Mouse (Mus musculus) intestine, embryonic 15.5 days (tissue): ENCODE measurements around the gene Bicc1. TPM values are rescaled to one million over a fixed set of nuclear protein-coding genes. Genes with fewer than 3 reads are reported as not detected.
A peak's percentile ranks its signal among the peaks of the same experiment; 100 is the strongest.

Source experiments
- ATAC-seq: fragments of 200-750 bp; cut with Nextera tagmentation; 2 replicates; pipeline ENCODE4 v1.8.0; 2017; ENCODE audit warnings: moderate TSS enrichment, moderate library complexity
- H3K27ac ChIP-seq: fragments of 300-500 bp; sonication (generic); 2 replicates; pipeline ENCODE4 v1.5.1; 2015; ENCODE audit warnings: mild to moderate bottlenecking, inconsistent platforms
- H3K27me3 ChIP-seq: fragments of 300-500 bp; sonication (generic); replicated peaks from 2 replicates; pipeline ENCODE4 v1.6.1; 2015; ENCODE audit warnings: inconsistent platforms
- H3K36me3 ChIP-seq: fragments of 300-500 bp; sonication (generic); 2 replicates; pipeline ENCODE4 v1.6.1; 2015; ENCODE audit warnings: inconsistent platforms
- H3K4me1 ChIP-seq: fragments of 300-500 bp; sonication (generic); replicated peaks from 2 replicates; pipeline ENCODE4 v1.6.1; 2015; ENCODE audit warnings: inconsistent platforms
- H3K4me2 ChIP-seq: fragments of 300-500 bp; sonication (generic); replicated peaks from 2 replicates; pipeline ENCODE4 v1.6.1; 2015; ENCODE audit warnings: mild to moderate bottlenecking, inconsistent platforms
- H3K4me3 ChIP-seq: fragments of 300-500 bp; sonication (generic); replicated peaks from 2 replicates; pipeline ENCODE4 v1.5.1; 2015; ENCODE audit warnings: inconsistent platforms
- H3K9ac ChIP-seq: fragments of 300-500 bp; sonication (generic); 2 replicates; pipeline ENCODE4 v1.6.1; 2015; ENCODE audit warnings: inconsistent platforms
- H3K9me3 ChIP-seq: fragments of 300-500 bp; sonication (generic); 2 replicates; pipeline ENCODE4 v1.6.1; 2016; ENCODE audit warnings: inconsistent platforms
- WGBS: fragments of 180-500 bp; shearing (Covaris S2); methylation state at CpG from one replicate; pipeline ENCODE4 v1.1.7; 2015; 5-methylcytosine and 5-hydroxymethylcytosine counted together
- polyA plus RNA-seq: library from polyadenylated mRNA; unstranded; fragments of >200 nt; fragmentation: Nextera tagmentation; extraction: Ambion mirVana; gene quantifications from 2 replicates; pipeline ENCODE4 v1.2.1, GENCODE M21; 2015

The Bicc1 gene
- polyA plus RNA-seq, 1 experiment from 2014 or later: 19.3 TPM

DNA sequence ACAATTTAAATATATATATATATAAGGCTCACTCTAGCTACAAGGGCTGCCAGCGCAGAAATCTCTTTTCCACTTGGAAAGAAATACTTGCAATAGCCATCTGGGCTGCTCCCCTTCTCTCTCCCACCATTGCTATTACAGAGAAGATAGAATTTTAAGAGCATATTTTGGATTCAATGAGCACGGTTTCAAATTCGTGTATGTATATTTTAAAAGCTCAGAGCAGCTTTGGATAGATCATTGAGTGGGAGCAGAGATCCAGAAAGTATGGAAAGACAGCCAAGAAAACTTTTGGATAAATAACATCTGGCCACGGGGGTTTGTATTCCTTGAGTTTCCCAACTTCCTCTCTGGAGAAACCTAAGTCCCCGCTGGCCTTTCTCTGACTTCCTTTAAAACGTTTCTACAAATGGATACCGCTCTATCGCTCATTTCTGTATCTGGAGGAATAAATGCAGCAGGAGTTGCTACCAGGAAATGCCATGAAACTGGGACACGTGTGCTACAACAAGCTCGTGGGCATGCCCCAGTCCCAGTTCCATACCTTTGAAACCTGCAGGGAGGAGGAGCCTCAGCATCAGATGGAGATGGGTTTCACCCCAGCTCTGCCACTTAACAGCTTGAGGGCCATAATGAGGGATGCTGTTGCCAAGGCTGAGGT lies 45.1 kb downstream of the Bicc1 start:
- WGBS: 57% methylated on average over 10 of the region's 10 CpGs
- no peaks in the 10 kb centered on the region for H3K27me3 ChIP-seq
- no peak overlapping the region for H3K4me3 ChIP-seq
- H3K9ac ChIP-seq: no peak overlapping the region
- peaks cover 3% of the 10 kb centered on the region for H3K4me1 ChIP-seq
- H3K4me2 ChIP-seq: no peak overlapping the region
- no peaks in the 10 kb centered on the region for H3K9me3 ChIP-seq
- 0 out of 2 replicates have a peak, but pooled peaks have one; percentile 43 for ATAC-seq
- no peaks in the 10 kb centered on the region for H3K36me3 ChIP-seq
- peak overlapping the region; percentile 62 for H3K27ac ChIP-seq

- WGBS: 93% methylated on average over 9 of the region's 9 CpGs
- no peak overlapping the region for H3K27ac ChIP-seq
These were observed 52.9 kb downstream of the Bicc1 start for GRCm38 (mm10) chr10:71106491-71107205.

DNA sequence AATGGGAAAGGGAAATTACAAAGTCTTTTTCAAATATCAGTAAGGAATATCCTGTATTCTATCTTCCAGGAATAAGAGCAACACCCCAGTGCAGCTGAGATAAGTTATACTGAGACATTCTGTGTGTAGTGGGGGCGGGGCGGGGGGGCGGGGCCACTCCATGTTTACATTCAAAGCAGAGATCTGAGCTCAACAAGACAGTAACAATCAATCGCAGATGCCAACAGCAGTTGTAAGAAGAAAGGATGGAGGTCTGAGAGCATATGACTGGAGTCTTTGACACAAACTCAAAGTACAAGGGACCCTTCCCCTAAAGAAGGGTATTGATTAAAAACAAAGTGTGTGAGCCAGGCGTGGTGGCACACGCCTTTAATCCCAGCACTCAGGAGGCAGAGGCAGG lies 54.7 kb downstream of the Bicc1 start:
- no peaks in the 10 kb centered on the region for H3K9me3 ChIP-seq
- no peak for ATAC-seq
- no peak overlapping the region for H3K9ac ChIP-seq
- no peaks in the 10 kb centered on the region for H3K36me3 ChIP-seq
- no peak overlapping the region for H3K4me3 ChIP-seq
- no peak overlapping the region for H3K27ac ChIP-seq
- H3K4me2 ChIP-seq: no peak overlapping the region
- H3K27me3 ChIP-seq: no peaks in the 10 kb centered on the region
- WGBS: 71% methylated on average over 6 of the region's 6 CpGs
- no peaks in the 10 kb centered on the region for H3K4me1 ChIP-seq

More at GRCm38 (mm10) chr10:71106491-71107205, 52.9 kb downstream of the Bicc1 start:
- Histone ChIP-seq H3K36me3 (no peaks in the 10 kb centered on the region), H3K4me2 (no peak overlapping the region), H3K4me3 (no peak overlapping the region), H3K4me1 (no peaks in the 10 kb centered on the region), H3K27me3 (no peaks in the 10 kb centered on the region), H3K9me3 (no peaks in the 10 kb centered on the region), H3K9ac (no peak overlapping the region)
- ATAC-seq: no peak

DNA sequence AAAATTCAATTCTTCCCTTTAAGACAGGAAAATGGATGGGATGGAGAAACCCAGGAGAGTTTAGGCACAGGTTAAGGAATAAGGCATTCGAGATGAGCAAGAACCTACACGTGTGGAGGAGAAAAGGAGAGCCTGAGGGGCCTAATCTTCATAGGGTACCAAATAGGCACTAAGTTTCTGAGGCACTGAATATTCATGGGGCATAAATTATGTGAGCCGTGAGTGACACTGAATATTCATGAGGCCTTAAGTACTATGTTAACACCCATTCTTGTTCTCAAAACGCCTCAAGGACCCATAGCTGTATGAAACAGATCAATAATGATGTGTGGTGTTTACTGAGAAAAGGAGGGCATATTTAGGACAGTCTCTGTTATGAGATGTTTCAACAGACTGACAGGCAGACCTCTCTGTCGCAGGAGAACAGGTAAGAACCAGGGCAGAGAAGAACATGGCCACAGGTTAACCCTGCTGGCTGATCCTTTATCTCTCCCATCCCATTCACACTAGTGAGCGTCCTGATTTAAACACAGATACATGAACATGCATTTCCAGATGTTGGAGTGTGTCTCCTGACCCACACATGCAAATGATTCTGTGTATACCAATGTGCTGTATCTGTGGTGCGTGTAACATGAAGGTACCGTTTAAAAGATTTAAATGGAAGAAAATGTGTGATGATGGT lies 58.5 kb downstream of the Bicc1 start:
- Histone ChIP-seq H3K4me3 (no peak overlapping the region), H3K9ac (no peak overlapping the region), H3K4me2 (no peak overlapping the region), H3K27me3 (no peaks in the 10 kb centered on the region), H3K4me1 (no peaks in the 10 kb centered on the region), H3K36me3 (no peaks in the 10 kb centered on the region), H3K27ac (no peak overlapping the region), H3K9me3 (no peaks in the 10 kb centered on the region)
- 82% methylated on average over 8 of the region's 8 CpGs for WGBS
- ATAC-seq: no peak

DNA sequence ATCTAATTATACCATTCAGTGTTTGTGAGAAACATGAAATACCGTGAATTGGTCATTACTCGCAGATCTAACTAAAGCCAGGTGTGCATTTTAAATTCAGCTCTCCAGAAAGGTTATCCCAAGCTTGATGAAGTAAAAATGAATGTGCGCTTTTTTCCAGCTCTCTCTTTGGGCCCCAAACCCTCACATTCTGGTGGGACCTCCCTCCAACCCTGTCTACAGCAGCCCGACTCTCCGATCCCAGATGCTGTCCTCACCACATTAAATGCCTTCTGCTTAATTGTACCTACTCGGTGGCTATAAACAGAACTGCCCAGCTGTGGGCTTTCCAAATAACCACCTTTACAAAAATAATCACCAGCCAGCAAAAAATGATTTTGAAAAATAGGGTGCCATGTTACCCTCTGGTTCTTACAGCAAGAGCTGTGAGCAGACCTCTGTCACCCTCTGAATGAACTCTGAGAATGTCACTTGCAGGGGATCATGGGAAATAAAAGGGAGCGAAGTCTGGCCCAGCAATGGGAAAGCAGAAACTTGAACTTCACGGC lies 64.7 kb downstream of the Bicc1 start:
- Histone ChIP-seq H3K27ac (no peak overlapping the region), H3K4me2 (no peak overlapping the region), H3K9me3 (no peaks in the 10 kb centered on the region), H3K27me3 (no peaks in the 10 kb centered on the region), H3K36me3 (no peaks in the 10 kb centered on the region), H3K4me3 (no peak overlapping the region), H3K9ac (no peak overlapping the region), H3K4me1 (no peaks in the 10 kb centered on the region)
- no peak for ATAC-seq
- 81% methylated on average over 8 of the region's 8 CpGs for WGBS

DNA sequence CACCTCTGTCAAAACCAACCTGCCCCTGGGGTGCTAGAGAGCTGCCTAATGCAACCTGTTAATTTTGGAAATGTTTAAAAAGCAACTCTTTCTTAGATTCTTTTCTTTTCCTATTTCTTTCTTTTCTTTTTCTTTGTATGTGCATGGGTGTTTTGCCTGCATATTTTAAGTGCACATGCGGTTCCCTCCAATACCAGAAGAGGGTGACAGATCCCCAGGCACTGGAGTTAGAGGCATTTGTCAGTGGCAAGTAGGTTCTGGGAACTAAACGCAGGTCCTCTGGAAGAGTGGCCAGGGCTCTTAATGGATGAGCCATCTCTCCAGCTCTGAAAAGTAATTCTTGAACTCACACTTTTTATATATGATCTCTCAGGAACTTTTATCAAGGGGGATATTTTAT lies 66.2 kb downstream of the Bicc1 start:
- no peaks in the 10 kb centered on the region for H3K36me3 ChIP-seq
- no peak overlapping the region for H3K4me3 ChIP-seq
- 87% methylated on average over 2 of the region's 2 CpGs for WGBS
- no peaks in the 10 kb centered on the region for H3K27me3 ChIP-seq
- no peaks in the 10 kb centered on the region for H3K9me3 ChIP-seq
- H3K4me1 ChIP-seq: no peaks in the 10 kb centered on the region
- H3K4me2 ChIP-seq: no peak overlapping the region
- no peak for ATAC-seq
- no peak overlapping the region for H3K27ac ChIP-seq
- no peak overlapping the region for H3K9ac ChIP-seq

GRCm38 (mm10) chr10:71087359-71087716 lies 72.2 kb downstream of the Bicc1 start:
- H3K4me1 ChIP-seq: no peaks in the 10 kb centered on the region
- no peak overlapping the region for H3K27ac ChIP-seq
- H3K4me3 ChIP-seq: no peak overlapping the region
- H3K27me3 ChIP-seq: no peaks in the 10 kb centered on the region
- no peaks in the 10 kb centered on the region for H3K36me3 ChIP-seq
- no peaks in the 10 kb centered on the region for H3K9me3 ChIP-seq
- WGBS: 77% methylated on average over 4 of the region's 4 CpGs
- H3K9ac ChIP-seq: no peak overlapping the region
- no peak for ATAC-seq
- no peak overlapping the region for H3K4me2 ChIP-seq

GRCm38 (mm10) chr10:71086571-71087358 lies 72.7 kb downstream of the Bicc1 start:
- H3K27ac ChIP-seq: no peak overlapping the region
- no peaks in the 10 kb centered on the region for H3K4me1 ChIP-seq
- WGBS: 61% methylated on average over 4 of the region's 4 CpGs
- H3K4me3 ChIP-seq: no peak overlapping the region
- H3K9ac ChIP-seq: no peak overlapping the region
- ATAC-seq: no peak
- H3K36me3 ChIP-seq: no peaks in the 10 kb centered on the region
- H3K9me3 ChIP-seq: no peaks in the 10 kb centered on the region
- H3K27me3 ChIP-seq: no peaks in the 10 kb centered on the region
- H3K4me2 ChIP-seq: no peak overlapping the region

GRCm38 (mm10) chr10:71082986-71083385 lies 76.5 kb downstream of the Bicc1 start:
- no peak overlapping the region for H3K4me3 ChIP-seq
- H3K4me2 ChIP-seq: no peak overlapping the region
- H3K27me3 ChIP-seq: no peaks in the 10 kb centered on the region
- H3K36me3 ChIP-seq: no peaks in the 10 kb centered on the region
- H3K9me3 ChIP-seq: no peaks in the 10 kb centered on the region
- no peak overlapping the region for H3K27ac ChIP-seq
- no peaks in the 10 kb centered on the region for H3K4me1 ChIP-seq
- H3K9ac ChIP-seq: no peak overlapping the region
- no peak for ATAC-seq
- 89% methylated on average over 6 of the region's 6 CpGs for WGBS

DNA sequence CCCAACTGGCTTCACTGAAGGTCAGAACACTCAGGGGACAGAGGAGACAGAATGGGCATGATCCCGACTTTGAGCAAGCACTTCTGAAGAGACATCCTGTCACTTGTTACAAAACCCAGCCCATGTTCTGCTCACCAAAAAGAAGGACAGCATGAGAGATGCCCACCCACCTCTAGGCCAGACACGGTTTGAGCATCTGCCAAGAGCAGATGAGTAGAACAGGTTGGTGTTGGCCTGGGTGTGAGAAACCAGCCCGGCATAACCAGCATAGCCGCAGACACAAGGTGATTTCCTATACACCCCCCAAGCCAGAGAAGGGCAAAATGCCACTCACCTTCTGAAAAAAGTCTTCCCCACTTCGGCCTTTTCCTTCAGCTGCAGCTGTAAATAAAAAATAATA lies 80.6 kb downstream of the Bicc1 start:
- Histone ChIP-seq H3K9me3 (no peaks in the 10 kb centered on the region), H3K4me3 (no peak overlapping the region), H3K27ac (no peak overlapping the region), H3K4me1 (no peaks in the 10 kb centered on the region), H3K36me3 (no peaks in the 10 kb centered on the region), H3K9ac (no peak overlapping the region), H3K27me3 (no peaks in the 10 kb centered on the region), H3K4me2 (no peak overlapping the region)
- ATAC-seq: no peak
- 89% methylated on average over 5 of the region's 5 CpGs for WGBS

GRCm38 (mm10) chr10:71065009-71065408 lies 94.5 kb downstream of the Bicc1 start:
- 41% methylated on average over 4 of the region's 4 CpGs for WGBS

DNA sequence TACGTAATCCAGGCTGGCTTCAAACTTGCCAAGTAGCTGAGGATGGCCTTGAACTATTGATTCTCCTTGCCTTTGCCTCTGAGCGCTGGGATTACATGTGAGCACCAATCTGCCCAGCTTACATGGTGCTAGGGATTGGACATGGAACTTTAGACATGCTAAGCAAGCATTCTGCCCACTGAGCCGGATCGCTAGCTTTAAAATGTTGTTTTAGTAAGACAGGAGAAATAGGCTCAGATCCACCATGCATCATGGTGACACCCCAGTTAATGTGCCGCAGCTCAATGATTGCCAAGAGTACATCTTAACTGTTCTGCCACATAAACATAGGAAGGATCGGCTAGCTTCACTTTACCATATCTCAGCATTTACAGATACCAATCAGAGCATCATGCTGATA lies 94.9 kb downstream of the Bicc1 start:
- 90% methylated on average over 6 of the region's 6 CpGs for WGBS
- no peak overlapping the region for H3K9ac ChIP-seq
- no peaks in the 10 kb centered on the region for H3K9me3 ChIP-seq
- H3K4me2 ChIP-seq: no peak overlapping the region
- ATAC-seq: no peak
- H3K36me3 ChIP-seq: no peaks in the 10 kb centered on the region
- no peak overlapping the region for H3K4me3 ChIP-seq
- H3K4me1 ChIP-seq: no peaks in the 10 kb centered on the region
- no peak overlapping the region for H3K27ac ChIP-seq
- H3K27me3 ChIP-seq: no peaks in the 10 kb centered on the region

More at GRCm38 (mm10) chr10:71065009-71065408, 94.5 kb downstream of the Bicc1 start:
- Histone ChIP-seq H3K9ac (no peak overlapping the region), H3K4me2 (no peak overlapping the region), H3K4me3 (no peak overlapping the region), H3K4me1 (no peaks in the 10 kb centered on the region), H3K36me3 (no peaks in the 10 kb centered on the region), H3K27ac (no peak overlapping the region), H3K27me3 (no peaks in the 10 kb centered on the region), H3K9me3 (no peaks in the 10 kb centered on the region)
- no peak for ATAC-seq
